Mouse (Mus musculus): ENCODE results near the gene Specc1l. TPM values are rescaled to one million over a fixed set of nuclear protein-coding genes. Genes with fewer than 3 reads are reported as not detected.
A peak's percentile ranks its signal among the peaks of the same experiment; 100 is the strongest.

Gene Specc1l
- polyA plus RNA-seq, 1 experiment from 2014 or later: 20.3 TPM

DNA sequence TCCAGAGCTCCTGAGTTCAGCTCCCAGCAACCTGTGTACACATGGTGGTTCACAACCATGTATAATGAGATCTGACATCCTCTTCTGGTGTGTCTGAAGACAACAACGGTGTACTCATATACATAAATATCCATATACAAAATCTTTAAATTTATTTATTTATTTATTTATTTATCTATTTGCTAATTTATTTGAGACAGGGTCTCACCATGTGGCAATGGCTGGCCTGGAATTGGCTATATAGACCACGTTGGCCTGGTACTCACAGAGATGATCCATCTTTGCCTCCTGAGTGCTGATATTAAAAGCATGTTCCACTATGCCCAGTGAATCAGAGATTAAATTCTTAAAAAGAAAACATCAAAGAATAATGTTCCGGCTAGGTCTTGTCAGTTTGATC, 1.0 kb upstream of the Specc1l start:
- H3K4me2 ChIP-seq (ENCODE audit: low read depth, low read length): no peak overlapping the region
- H3K27me3 ChIP-seq (replicated peaks; ENCODE audit: control insufficient read depth, insufficient read depth, low read length): no peaks in the 10 kb centered on the region
- DNase-seq (ENCODE audit: low spot score): no peak
- no peak for ATAC-seq (ENCODE audit: low read depth)
- H3K9me3 ChIP-seq (ENCODE audit: control insufficient read depth, low read length): no peaks in the 10 kb centered on the region
- peaks cover 15% of the 10 kb centered on the region for H3K4me1 ChIP-seq (ENCODE audit: control insufficient read depth, insufficient read depth, low read length)
- WGBS: 86% methylated on average over 3 of the region's 3 CpGs
- no peaks in the 10 kb centered on the region for H3K36me3 ChIP-seq (ENCODE audit: control insufficient read depth, insufficient read depth, low read length)
- H3K9ac ChIP-seq (ENCODE audit: low read depth, low read length): no peak overlapping the region
- no peak overlapping the region for H3K4me3 ChIP-seq (ENCODE audit: low read depth, low read length)
- no peak overlapping the region for H3K27ac ChIP-seq (replicated peaks; ENCODE audit: low read depth, low read length)

DNA sequence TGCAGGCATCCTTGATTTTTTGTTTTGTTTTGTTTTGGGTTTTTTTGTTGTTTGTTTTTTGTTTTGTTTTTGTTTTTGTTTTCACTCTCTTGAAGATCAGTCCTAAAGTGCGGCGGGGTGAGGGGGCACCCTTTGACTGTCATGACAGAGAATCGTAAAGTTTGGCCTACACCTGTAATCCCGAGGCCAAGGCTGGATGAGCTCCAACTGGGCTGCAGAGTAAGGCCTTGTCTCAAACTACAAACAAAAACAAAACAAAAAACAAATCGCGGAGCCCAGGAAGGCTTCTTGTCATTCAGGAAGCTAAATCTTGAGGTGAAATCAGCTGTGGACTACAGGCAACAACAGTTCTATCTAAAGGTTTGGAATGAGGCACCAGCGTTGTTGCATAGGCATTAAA, 1.1 kb downstream of the Specc1l start:
- WGBS: 44% methylated on average over 7 of the region's 7 CpGs
- Histone ChIP-seq H3K36me3 (ENCODE audit: control insufficient read depth, insufficient read depth, low read length) (no peaks in the 10 kb centered on the region), H3K27me3 (replicated peaks; ENCODE audit: control insufficient read depth, insufficient read depth, low read length) (no peaks in the 10 kb centered on the region), H3K27ac (replicated peaks; ENCODE audit: low read depth, low read length) (no peak overlapping the region), H3K4me1 (ENCODE audit: control insufficient read depth, insufficient read depth, low read length) (peaks cover 15% of the 10 kb centered on the region), H3K9ac (ENCODE audit: low read depth, low read length) (peak overlapping the region; percentile 96), H3K9me3 (ENCODE audit: control insufficient read depth, low read length) (no peaks in the 10 kb centered on the region), H3K4me2 (ENCODE audit: low read depth, low read length) (peak overlapping the region; percentile 80), H3K4me3 (ENCODE audit: low read depth, low read length) (peak overlapping the region; percentile 79)
- ATAC-seq (ENCODE audit: low read depth) (no peak), DNase-seq (ENCODE audit: low spot score) (no peak)

DNA sequence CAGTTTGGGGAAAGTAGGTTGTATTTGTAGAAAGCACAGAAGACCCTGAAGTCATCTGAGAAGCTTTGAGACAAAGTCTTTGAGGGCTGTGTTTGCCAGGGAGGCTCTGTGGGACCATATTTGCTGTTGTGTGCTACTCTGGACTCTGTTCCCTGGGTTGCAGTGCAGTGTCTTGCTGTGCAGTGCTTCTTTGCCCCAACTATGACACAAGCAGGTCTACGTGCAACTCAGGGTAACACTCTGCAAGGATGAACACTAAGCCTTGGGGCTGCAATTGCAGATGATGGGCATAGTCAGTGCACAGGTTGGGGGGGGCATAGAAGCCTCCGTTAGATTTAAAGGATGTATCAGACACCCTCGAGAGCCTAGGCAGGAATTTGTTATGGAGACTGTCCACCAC, 8.8 kb downstream of the Specc1l start:
- H3K9me3 ChIP-seq (ENCODE audit: control insufficient read depth, low read length): no peaks in the 10 kb centered on the region
- no peaks in the 10 kb centered on the region for H3K36me3 ChIP-seq (ENCODE audit: control insufficient read depth, insufficient read depth, low read length)
- H3K4me3 ChIP-seq (ENCODE audit: low read depth, low read length): no peak overlapping the region
- no peaks in the 10 kb centered on the region for H3K27me3 ChIP-seq (replicated peaks; ENCODE audit: control insufficient read depth, insufficient read depth, low read length)
- 88% methylated on average over 3 of the region's 3 CpGs for WGBS
- ATAC-seq (ENCODE audit: low read depth) (no peak), DNase-seq (ENCODE audit: low spot score) (no peak)
- H3K27ac ChIP-seq (replicated peaks; ENCODE audit: low read depth, low read length): no peak overlapping the region
- H3K4me2 ChIP-seq (ENCODE audit: low read depth, low read length): no peak overlapping the region
- no peak overlapping the region for H3K9ac ChIP-seq (ENCODE audit: low read depth, low read length)
- H3K4me1 ChIP-seq (ENCODE audit: control insufficient read depth, insufficient read depth, low read length): peaks cover 13% of the 10 kb centered on the region

DNA sequence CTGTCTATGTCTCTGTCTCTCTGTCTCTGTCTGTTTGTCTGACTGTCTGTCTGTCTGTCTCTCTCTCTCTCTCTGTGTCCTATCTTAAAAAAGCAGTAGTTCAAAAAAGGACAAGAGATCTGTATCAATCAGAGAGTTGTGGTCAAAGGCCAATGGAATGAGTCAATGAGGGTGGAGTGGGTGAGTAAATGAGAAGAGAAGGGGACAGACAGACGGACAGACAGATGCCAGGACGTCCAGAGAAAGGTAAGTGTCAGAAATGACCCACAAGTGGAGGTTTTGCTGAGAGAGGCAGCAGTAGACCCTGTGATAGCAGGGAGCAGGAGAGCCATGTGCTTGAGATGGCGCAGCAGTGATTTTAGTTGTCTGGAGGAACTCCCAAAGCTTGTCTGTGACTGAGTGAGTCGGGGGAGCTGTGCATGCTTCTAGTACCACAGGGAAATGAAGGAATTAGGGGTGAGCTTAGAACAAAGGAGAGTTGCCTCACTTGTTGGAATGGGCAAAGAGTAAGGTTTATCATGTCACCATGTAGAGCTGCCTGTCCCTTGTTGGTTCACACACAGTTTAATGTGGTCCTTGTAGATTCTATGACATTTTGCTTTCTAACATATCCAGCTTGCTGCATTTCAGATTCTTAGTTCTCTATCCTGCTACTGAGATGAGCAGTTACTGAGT, 10.2 kb downstream of the Specc1l start:
- Histone ChIP-seq H3K4me1 (ENCODE audit: control insufficient read depth, insufficient read depth, low read length) (peaks cover 13% of the 10 kb centered on the region), H3K9me3 (ENCODE audit: control insufficient read depth, low read length) (no peaks in the 10 kb centered on the region), H3K27me3 (replicated peaks; ENCODE audit: control insufficient read depth, insufficient read depth, low read length) (no peaks in the 10 kb centered on the region), H3K36me3 (ENCODE audit: control insufficient read depth, insufficient read depth, low read length) (no peaks in the 10 kb centered on the region), H3K4me3 (ENCODE audit: low read depth, low read length) (no peak overlapping the region), H3K9ac (ENCODE audit: low read depth, low read length) (no peak overlapping the region), H3K4me2 (ENCODE audit: low read depth, low read length) (no peak overlapping the region), H3K27ac (replicated peaks; ENCODE audit: low read depth, low read length) (no peak overlapping the region)
- DNase-seq (ENCODE audit: low spot score): no peak
- ATAC-seq (ENCODE audit: low read depth): no peak
- WGBS: 60% methylated on average over 4 of the region's 4 CpGs

DNA sequence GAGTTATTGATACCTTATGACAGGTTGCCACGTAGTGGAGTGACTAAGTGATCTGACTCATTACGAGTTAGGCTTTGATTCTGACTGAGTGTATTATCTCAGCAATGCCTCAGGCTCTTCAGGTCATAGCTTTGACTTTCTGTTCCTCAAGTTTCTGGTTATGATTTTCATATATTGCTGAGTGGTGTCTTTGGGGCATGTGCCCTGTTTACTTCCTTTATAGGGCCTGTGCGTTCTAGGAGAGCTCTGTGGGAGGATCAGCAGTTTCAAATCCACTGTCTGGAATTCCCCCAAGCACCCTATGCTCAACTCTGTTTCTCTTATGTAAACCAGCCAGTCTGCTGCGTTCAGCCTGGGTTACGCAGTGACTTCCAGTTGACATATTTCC, 10.7 kb downstream of the Specc1l start:
- WGBS: 45% methylated on average over 5 of the region's 5 CpGs
- no peak; the same call in 1 of the 2 replicates for ATAC-seq (ENCODE audit: low read depth)
- no peak overlapping the region for H3K27ac ChIP-seq (replicated peaks; ENCODE audit: low read depth, low read length)

DNA sequence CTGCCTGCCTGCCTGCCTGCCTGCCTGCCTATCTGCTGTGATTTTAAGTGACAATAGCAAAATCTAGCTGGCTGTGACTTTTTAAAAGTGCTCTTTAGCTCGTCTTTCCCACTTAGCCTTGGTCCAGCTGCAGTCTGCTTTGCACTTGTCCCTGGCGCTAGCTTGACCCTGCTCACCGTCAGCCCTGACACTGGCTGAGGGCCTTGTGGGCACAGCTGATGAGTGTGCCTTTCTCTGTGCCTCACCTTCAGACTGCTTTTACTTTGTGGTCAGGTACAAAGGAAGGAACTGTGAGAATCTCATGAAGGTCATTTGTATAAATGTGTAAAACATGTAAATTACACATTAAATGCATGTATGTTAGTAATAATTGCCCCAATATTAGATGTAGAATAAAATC, 12.3 kb downstream of the Specc1l start:
- 75% methylated on average over 3 of the region's 3 CpGs for WGBS

More for the DNA sequence above, 10.7 kb downstream of the Specc1l start:
- Histone ChIP-seq H3K4me1 (ENCODE audit: control insufficient read depth, insufficient read depth, low read length) (peaks cover 13% of the 10 kb centered on the region), H3K27me3 (replicated peaks; ENCODE audit: control insufficient read depth, insufficient read depth, low read length) (no peaks in the 10 kb centered on the region), H3K9ac (ENCODE audit: low read depth, low read length) (no peak overlapping the region), H3K9me3 (ENCODE audit: control insufficient read depth, low read length) (no peaks in the 10 kb centered on the region), H3K36me3 (ENCODE audit: control insufficient read depth, insufficient read depth, low read length) (no peaks in the 10 kb centered on the region), H3K4me3 (ENCODE audit: low read depth, low read length) (no peak overlapping the region), H3K4me2 (ENCODE audit: low read depth, low read length) (no peak overlapping the region)
- DNase-seq (ENCODE audit: low spot score): no peak

DNA sequence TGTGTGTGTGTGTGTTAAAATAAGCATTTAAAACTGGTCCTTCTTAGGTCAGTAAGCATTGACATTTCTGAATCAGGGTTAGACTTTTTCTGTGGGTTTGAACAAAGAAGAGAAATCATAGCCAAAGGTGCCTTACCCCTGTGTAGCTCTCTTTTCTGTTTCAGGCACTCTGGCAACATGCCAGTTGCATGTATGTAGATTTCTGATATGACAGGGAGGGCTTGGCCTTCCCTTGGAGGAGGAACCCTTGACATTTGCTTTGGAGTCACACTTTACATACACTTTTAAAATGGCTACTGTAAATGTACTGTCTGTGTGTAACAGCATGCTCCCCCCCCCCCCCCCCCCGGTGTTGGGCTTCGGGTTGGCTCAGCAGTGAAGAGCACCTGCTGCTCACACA, 12.8 kb downstream of the Specc1l start:
- Histone ChIP-seq H3K27ac (replicated peaks; ENCODE audit: low read depth, low read length) (no peak overlapping the region), H3K9ac (ENCODE audit: low read depth, low read length) (no peak overlapping the region), H3K4me3 (ENCODE audit: low read depth, low read length) (no peak overlapping the region), H3K36me3 (ENCODE audit: control insufficient read depth, insufficient read depth, low read length) (no peaks in the 10 kb centered on the region), H3K4me2 (ENCODE audit: low read depth, low read length) (no peak overlapping the region), H3K27me3 (replicated peaks; ENCODE audit: control insufficient read depth, insufficient read depth, low read length) (no peaks in the 10 kb centered on the region), H3K9me3 (ENCODE audit: control insufficient read depth, low read length) (no peaks in the 10 kb centered on the region), H3K4me1 (ENCODE audit: control insufficient read depth, insufficient read depth, low read length) (peaks cover 13% of the 10 kb centered on the region)
- WGBS: 57% methylated on average over 2 of the region's 2 CpGs
- ATAC-seq (ENCODE audit: low read depth) (no peak), DNase-seq (ENCODE audit: low spot score) (no peak)

More for the DNA sequence above, 12.3 kb downstream of the Specc1l start:
- H3K4me1 ChIP-seq (ENCODE audit: control insufficient read depth, insufficient read depth, low read length): peaks cover 13% of the 10 kb centered on the region
- no peak overlapping the region for H3K4me2 ChIP-seq (ENCODE audit: low read depth, low read length)
- no peak for DNase-seq (ENCODE audit: low spot score)
- H3K27me3 ChIP-seq (replicated peaks; ENCODE audit: control insufficient read depth, insufficient read depth, low read length): no peaks in the 10 kb centered on the region
- H3K4me3 ChIP-seq (ENCODE audit: low read depth, low read length): no peak overlapping the region
- H3K9ac ChIP-seq (ENCODE audit: low read depth, low read length): no peak overlapping the region
- no peak overlapping the region; the same call in 1 of the 2 replicates for H3K27ac ChIP-seq (replicated peaks; ENCODE audit: low read depth, low read length)
- H3K9me3 ChIP-seq (ENCODE audit: control insufficient read depth, low read length): no peaks in the 10 kb centered on the region
- ATAC-seq (ENCODE audit: low read depth): no peak
- H3K36me3 ChIP-seq (ENCODE audit: control insufficient read depth, insufficient read depth, low read length): no peaks in the 10 kb centered on the region

DNA sequence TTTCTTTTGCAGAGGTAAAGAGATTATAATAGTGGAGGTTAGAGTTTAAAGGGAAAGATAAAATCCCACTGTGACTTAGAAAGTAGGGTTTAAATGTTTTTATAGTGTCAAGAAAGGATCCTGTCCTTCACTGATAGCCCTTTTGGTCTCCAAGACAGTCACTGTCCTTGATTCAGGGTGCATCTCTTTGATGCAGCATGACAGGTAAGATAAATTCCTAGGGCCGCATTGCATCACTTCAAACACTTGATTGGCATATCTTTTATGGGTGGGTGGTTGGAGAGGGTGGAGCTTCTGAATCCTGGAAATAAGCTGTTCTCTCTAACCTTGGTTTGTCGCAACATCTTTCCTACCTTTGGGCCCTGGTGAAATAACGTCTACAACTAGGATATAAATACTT, 15.5 kb downstream of the Specc1l start:
- H3K9ac ChIP-seq (ENCODE audit: low read depth, low read length): no peak overlapping the region
- no peaks in the 10 kb centered on the region for H3K9me3 ChIP-seq (ENCODE audit: control insufficient read depth, low read length)
- no peak overlapping the region for H3K4me3 ChIP-seq (ENCODE audit: low read depth, low read length)
- H3K27me3 ChIP-seq (replicated peaks; ENCODE audit: control insufficient read depth, insufficient read depth, low read length): no peaks in the 10 kb centered on the region
- no peak overlapping the region for H3K27ac ChIP-seq (replicated peaks; ENCODE audit: low read depth, low read length)
- ATAC-seq (ENCODE audit: low read depth) (no peak), DNase-seq (ENCODE audit: low spot score) (no peak)
- H3K4me2 ChIP-seq (ENCODE audit: low read depth, low read length): no peak overlapping the region
- WGBS: 79% methylated on average over 3 of the region's 3 CpGs
- H3K36me3 ChIP-seq (ENCODE audit: control insufficient read depth, insufficient read depth, low read length): peaks cover 19% of the 10 kb centered on the region
- H3K4me1 ChIP-seq (ENCODE audit: control insufficient read depth, insufficient read depth, low read length): peaks cover 8% of the 10 kb centered on the region; the same call in 1 of the 2 replicates

DNA sequence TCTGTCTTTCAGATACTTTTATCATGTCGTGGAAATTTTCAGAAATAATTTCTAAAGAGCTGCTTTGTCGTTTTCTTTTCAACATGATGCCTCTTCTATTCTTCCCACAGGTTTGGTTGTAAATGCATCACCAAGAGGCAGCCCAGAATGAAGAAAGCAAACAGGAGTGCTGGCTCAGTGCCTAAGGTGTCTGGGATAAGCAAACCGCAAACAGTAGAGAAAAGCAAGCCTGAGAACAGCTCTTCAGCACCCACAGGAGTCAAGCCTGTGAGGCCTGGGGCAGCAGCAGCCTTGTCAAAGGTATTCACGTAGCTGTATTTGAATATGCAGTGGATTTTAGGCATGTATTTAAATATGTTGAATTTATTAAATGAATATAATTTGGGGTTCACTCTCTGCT, 18.7 kb downstream of the Specc1l start:
- Histone ChIP-seq H3K27me3 (replicated peaks; ENCODE audit: control insufficient read depth, insufficient read depth, low read length) (no peaks in the 10 kb centered on the region), H3K4me1 (ENCODE audit: control insufficient read depth, insufficient read depth, low read length) (peaks cover 3% of the 10 kb centered on the region; the same call in 1 of the 2 replicates)
- DNase-seq (ENCODE audit: low spot score): peak; percentile 64

More for the DNA sequence above, 18.7 kb downstream of the Specc1l start:
- no peak overlapping the region for H3K4me2 ChIP-seq (ENCODE audit: low read depth, low read length)
- H3K36me3 ChIP-seq (ENCODE audit: control insufficient read depth, insufficient read depth, low read length): peaks cover 33% of the 10 kb centered on the region
- ATAC-seq (ENCODE audit: low read depth): no peak
- no peak overlapping the region for H3K4me3 ChIP-seq (ENCODE audit: low read depth, low read length)
- no peak overlapping the region for H3K27ac ChIP-seq (replicated peaks; ENCODE audit: low read depth, low read length)
- H3K9ac ChIP-seq (ENCODE audit: low read depth, low read length): no peak overlapping the region
- no peaks in the 10 kb centered on the region for H3K9me3 ChIP-seq (ENCODE audit: control insufficient read depth, low read length)
- 62% methylated on average over 4 of the region's 4 CpGs for WGBS

All from embryonic facial prominence, embryonic 14.5 days (tissue).